Mouse (Mus musculus) liver, embryonic 15.5 days (tissue): ENCODE results near the gene Dnaic1. TPM values are rescaled to one million over a fixed set of nuclear protein-coding genes. Genes with fewer than 3 reads are reported as not detected.

Experiments
- ATAC-seq: fragments of 200-750 bp; cut with Nextera tagmentation; 2 replicates; pipeline ENCODE4 v1.8.0; 2017; ENCODE audit warnings: moderate number of reproducible peaks, mild to moderate bottlenecking, moderate library complexity; ENCODE audit not compliant: insufficient read depth
- H3K27ac ChIP-seq: fragments of 300-500 bp; sonication (generic); replicated peaks from 2 replicates; pipeline ENCODE4 v1.5.1; 2015; ENCODE audit warnings: mild to moderate bottlenecking, inconsistent platforms
- H3K27me3 ChIP-seq: fragments of 300-500 bp; sonication (generic); 2 replicates; pipeline ENCODE4 v1.6.1; 2015; ENCODE audit warnings: mild to moderate bottlenecking, inconsistent platforms
- H3K36me3 ChIP-seq: fragments of 300-500 bp; sonication (generic); replicated peaks from 2 replicates; pipeline ENCODE4 v1.6.1; 2015; ENCODE audit warnings: moderate library complexity, mild to moderate bottlenecking, inconsistent platforms
- H3K4me1 ChIP-seq: fragments of 300-500 bp; sonication (generic); replicated peaks from 2 replicates; pipeline ENCODE4 v1.6.1; 2015; ENCODE audit warnings: inconsistent platforms
- H3K4me2 ChIP-seq: fragments of 300-500 bp; sonication (generic); 2 replicates; pipeline ENCODE4 v1.6.1; 2015; ENCODE audit warnings: moderate library complexity, mild to moderate bottlenecking, inconsistent platforms
- H3K4me3 ChIP-seq: fragments of 300-500 bp; sonication (generic); replicated peaks from 2 replicates; pipeline ENCODE4 v1.5.1; 2015; ENCODE audit warnings: mild to moderate bottlenecking, inconsistent platforms
- H3K9ac ChIP-seq: fragments of 300-500 bp; sonication (generic); 2 replicates; pipeline ENCODE4 v1.6.1; 2015; ENCODE audit warnings: moderate library complexity, mild to moderate bottlenecking, inconsistent platforms
- H3K9me3 ChIP-seq: fragments of 300-500 bp; sonication (generic); replicated peaks from 2 replicates; pipeline ENCODE4 v1.6.1; 2016; ENCODE audit warnings: inconsistent platforms
- WGBS: fragments of 180-500 bp; shearing (Covaris S2); methylation state at CpG from one replicate; pipeline ENCODE4 v1.1.7; 2015; ENCODE audit warnings: mixed read lengths; ENCODE audit not compliant: insufficient replicate concordance; 5-methylcytosine and 5-hydroxymethylcytosine counted together
- polyA plus RNA-seq: library from polyadenylated mRNA; unstranded; fragments of >200 nt; fragmentation: Nextera tagmentation; extraction: Ambion mirVana; gene quantifications from 2 replicates; pipeline ENCODE4 v1.2.1, GENCODE M21; 2015

Dnaic1 gene
- polyA plus RNA-seq, 1 experiment from 2014 or later, result 4.0 TPM

DNA sequence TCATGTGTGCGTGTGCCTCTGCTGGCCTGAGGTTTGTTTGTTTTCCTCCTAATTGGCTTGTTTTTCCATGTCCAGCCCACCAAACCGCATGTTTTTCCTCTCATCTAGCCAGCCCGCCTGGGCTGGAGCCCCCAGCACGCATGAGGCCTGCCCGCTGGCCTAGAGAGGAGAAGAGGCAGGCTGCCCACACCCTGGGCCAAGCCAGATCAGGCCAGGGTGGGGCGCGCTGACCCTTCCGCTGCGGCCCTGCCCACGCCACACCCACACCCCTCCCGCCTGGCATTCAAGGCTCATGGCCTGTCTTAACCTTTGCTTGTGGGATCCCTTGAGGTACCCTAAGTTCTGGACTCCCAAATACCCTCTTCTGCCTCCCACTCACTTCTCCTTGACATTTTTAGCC is 97.1 kb downstream of the Dnaic1 start:
- no peaks in the 10 kb centered on the region for H3K9me3 ChIP-seq
- H3K4me2 ChIP-seq, result no peak overlapping the region
- no peaks in the 10 kb centered on the region for H3K36me3 ChIP-seq
- WGBS, result 62% methylated on average over 11 of the region's 11 CpGs
- peaks cover 11% of the 10 kb centered on the region for H3K27me3 ChIP-seq
- no peak overlapping the region for H3K4me3 ChIP-seq
- H3K27ac ChIP-seq, result no peak overlapping the region
- ATAC-seq, result no peak
- no peaks in the 10 kb centered on the region for H3K4me1 ChIP-seq
- no peak overlapping the region for H3K9ac ChIP-seq

DNA sequence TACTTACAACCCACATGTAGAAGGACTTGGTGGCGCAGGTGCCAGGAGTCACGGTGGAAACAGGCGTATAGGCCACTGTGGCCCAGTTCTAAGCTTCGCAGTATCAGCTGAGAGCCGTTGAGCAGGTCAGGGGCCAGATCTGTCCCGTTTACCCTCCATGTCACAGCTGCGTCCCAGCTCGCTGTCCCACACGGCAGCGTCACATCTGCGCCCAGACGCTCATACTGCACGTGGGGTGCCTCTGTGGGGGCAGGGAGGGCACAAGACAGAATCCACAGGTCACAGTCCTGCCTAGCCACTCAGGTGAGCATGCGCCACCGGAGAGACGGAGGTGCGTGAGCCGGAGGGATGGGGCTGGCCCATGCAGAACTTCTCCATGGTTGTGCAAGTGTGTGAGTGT is 101.3 kb downstream of the Dnaic1 start:
- ATAC-seq, result no peak

DNA sequence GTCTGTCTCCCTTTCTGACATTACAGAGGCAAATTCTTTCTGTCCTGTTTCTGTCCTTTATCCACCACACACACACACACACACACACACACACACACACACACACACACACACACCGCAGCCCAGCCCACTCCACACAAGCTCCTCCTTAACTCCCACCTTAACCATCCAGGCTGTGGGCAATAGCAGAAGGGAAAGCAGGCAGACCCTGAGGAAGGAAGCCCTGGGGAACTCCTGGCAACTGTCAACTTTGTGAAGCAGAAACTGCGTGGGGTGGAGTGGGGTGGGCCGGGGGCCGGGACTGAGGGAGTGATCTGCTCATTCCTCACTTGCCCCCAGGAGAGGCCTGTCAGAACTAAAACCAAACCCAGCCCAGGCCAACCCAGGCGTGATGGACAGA is 101.9 kb downstream of the Dnaic1 start:
- Histone ChIP-seq H3K27me3 (peaks cover 44% of the 10 kb centered on the region), H3K4me1 (no peaks in the 10 kb centered on the region)

More for the DNA sequence above, 101.3 kb downstream of the Dnaic1 start:
- no peak overlapping the region for H3K9ac ChIP-seq
- no peak overlapping the region for H3K4me3 ChIP-seq
- 70% methylated on average over 18 of the region's 18 CpGs for WGBS
- H3K27me3 ChIP-seq, result peaks cover 42% of the 10 kb centered on the region
- no peak overlapping the region for H3K4me2 ChIP-seq
- no peak overlapping the region for H3K27ac ChIP-seq
- no peaks in the 10 kb centered on the region for H3K4me1 ChIP-seq
- H3K36me3 ChIP-seq, result no peaks in the 10 kb centered on the region
- no peaks in the 10 kb centered on the region for H3K9me3 ChIP-seq

DNA sequence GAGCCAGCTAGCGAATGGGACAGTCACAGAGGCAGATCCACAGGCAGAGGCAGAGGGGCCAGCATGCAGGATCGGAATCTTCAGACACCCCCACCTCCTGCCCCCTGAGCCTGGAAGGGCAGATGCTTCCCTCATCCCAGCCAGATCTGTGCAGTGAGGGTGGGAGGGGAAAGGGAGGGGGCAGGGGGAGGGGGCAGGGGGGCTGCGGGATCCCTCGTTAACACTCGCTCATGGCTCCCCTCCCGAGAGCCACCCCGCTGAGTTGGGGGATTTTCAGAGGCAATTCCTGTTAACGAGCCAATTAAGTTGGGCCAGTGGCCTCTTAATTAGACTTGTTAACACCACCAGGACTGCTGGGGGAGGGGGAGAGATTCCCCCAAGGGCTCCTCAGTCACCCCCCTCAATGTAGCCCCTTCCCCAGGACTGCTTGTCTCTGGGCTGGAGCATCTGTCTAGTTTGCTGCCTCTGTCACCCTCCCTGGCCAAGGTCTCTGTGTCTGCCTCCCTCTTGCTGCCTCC is 102.4 kb downstream of the Dnaic1 start:
- ATAC-seq, result no peak
- Histone ChIP-seq H3K4me3 (no peak overlapping the region), H3K4me1 (no peaks in the 10 kb centered on the region), H3K4me2 (no peak overlapping the region), H3K9me3 (no peaks in the 10 kb centered on the region), H3K36me3 (no peaks in the 10 kb centered on the region), H3K27me3 (peaks cover 49% of the 10 kb centered on the region), H3K9ac (no peak overlapping the region), H3K27ac (no peak overlapping the region)
- WGBS, result 33% methylated on average over 8 of the region's 8 CpGs

More for the DNA sequence above, 101.9 kb downstream of the Dnaic1 start:
- ATAC-seq, result no peak
- Histone ChIP-seq H3K4me3 (no peak overlapping the region), H3K36me3 (no peaks in the 10 kb centered on the region), H3K27ac (no peak overlapping the region), H3K9me3 (no peaks in the 10 kb centered on the region), H3K9ac (no peak overlapping the region), H3K4me2 (no peak overlapping the region)
- WGBS, result 34% methylated on average over 5 of the region's 5 CpGs

DNA sequence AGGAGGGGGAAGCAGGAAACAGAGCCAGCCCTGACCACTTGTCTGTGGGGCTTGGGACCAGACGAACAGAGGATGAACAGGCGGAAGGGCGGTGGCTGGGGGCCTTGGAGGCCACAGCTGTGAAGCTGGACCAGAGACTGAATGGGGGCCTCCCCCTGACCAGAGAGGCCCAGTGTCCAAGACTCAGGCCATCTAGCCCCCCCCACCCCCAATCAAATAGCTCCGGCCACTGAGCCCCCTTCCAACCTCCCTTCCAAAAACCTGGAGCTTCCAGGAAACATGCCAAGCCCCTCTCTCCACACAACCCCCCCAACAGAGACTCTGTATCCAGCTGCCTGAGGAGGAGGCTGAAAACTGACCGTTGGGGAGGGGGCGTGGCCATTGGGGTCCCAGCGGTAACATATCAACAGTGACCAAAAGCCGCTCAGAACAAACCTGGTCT is 103.0 kb downstream of the Dnaic1 start:
- no peak overlapping the region for H3K27ac ChIP-seq
- H3K9ac ChIP-seq, result no peak overlapping the region
- H3K9me3 ChIP-seq, result no peaks in the 10 kb centered on the region
- 32% methylated on average over 8 of the region's 8 CpGs for WGBS
- no peak overlapping the region for H3K4me2 ChIP-seq
- no peak overlapping the region for H3K4me3 ChIP-seq
- H3K27me3 ChIP-seq, result peaks cover 53% of the 10 kb centered on the region
- H3K4me1 ChIP-seq, result no peaks in the 10 kb centered on the region
- no peak for ATAC-seq
- H3K36me3 ChIP-seq, result no peaks in the 10 kb centered on the region

DNA sequence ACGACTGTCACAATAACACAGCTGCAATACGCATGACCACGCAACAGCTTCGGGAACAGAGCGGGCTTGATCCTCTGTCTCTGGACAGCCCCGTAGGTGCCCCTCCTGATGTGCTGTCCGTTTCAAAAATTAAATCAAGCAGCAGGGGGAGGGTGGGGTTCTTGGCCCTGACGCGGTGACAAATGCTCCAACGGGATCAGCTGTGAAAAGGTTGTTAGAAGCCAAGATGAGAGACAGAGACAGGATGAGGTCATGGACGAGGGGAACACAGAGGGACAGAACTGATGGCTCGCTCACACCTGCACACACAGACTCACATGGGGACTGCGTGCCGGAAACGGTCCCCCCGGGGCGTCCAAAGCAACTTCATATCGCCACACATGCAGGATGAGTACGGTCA is 103.6 kb downstream of the Dnaic1 start:
- Histone ChIP-seq H3K9me3 (no peaks in the 10 kb centered on the region), H3K4me3 (no peak overlapping the region), H3K27me3 (peaks cover 56% of the 10 kb centered on the region), H3K27ac (no peak overlapping the region), H3K4me1 (no peaks in the 10 kb centered on the region), H3K9ac (no peak overlapping the region), H3K36me3 (no peaks in the 10 kb centered on the region), H3K4me2 (no peak overlapping the region)
- WGBS, result 62% methylated on average over 19 of the region's 19 CpGs
- ATAC-seq, result no peak

DNA sequence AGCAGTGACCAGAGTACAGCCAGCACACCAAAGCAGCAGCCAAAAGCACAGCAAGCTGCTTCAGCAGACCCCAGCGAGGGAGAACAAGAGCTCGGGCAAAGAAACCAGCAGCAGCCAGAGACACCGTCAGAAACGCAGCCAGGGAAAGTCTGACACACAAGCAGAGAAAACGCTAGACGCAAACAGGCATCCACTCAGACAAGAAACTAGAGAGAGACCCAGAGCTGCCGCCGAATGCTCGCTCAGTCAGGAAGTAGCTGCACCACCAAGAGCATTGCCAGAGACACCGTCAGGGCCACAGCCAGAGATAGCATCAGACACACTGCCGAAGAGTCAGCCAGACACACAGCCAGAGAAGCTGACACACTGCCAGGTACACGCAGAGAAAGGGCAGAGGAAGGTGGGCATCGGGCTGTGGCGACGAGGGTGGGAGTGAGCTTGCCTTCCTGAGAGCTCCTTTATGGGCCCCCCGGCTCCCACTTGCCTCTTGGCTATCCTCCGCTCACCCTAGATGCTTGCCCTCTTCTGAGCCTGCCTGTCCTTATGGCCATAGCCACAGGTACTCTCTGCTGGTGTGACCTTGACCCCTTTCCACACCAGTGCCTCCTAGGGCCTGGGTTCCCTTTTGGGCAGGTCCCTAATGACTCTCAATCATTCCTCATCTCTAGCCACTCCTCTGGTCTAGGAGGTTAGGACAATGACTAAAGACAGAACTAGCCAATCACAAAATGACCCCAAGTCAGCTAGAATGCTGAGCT is 106.9 kb downstream of the Dnaic1 start:
- Histone ChIP-seq H3K36me3 (no peaks in the 10 kb centered on the region), H3K9me3 (no peaks in the 10 kb centered on the region), H3K4me3 (no peak overlapping the region), H3K4me1 (no peaks in the 10 kb centered on the region), H3K4me2 (no peak overlapping the region), H3K9ac (no peak overlapping the region), H3K27me3 (peaks cover 78% of the 10 kb centered on the region), H3K27ac (no peak overlapping the region)
- no peak for ATAC-seq
- WGBS, result 32% methylated on average over 17 of the region's 17 CpGs

DNA sequence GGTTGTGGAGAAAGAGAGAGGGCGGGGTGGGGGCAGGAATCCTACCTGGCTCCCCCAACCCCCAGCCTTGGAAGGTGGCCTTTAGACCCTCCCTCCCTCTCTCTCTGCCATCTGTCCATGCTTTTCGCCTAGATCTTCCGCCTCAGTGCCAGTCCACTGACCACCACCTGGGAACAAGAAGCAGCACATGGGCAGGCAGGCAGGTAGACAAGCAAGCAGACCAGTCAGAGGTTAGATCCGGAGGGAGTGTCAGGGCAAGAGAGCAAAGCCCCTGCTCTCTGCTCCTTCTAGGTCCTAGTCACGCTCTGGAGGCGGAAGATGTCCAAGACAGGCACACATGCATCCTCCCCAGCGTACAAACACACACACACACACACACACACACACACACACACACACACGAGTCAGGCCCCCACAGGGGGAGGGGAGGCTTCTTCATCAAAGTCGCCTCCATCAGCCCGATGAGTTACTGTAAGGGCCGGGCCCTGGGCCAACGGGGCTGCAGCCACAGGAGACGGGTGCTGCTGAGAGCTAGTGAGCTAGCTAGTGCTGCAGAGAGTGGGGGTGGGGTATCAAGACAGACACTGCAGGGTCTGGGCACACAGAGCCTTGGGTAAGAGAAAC is 107.5 kb downstream of the Dnaic1 start:
- Histone ChIP-seq H3K9ac (no peak overlapping the region), H3K4me2 (no peak overlapping the region), H3K9me3 (no peaks in the 10 kb centered on the region), H3K4me1 (no peaks in the 10 kb centered on the region), H3K27me3 (peaks cover 77% of the 10 kb centered on the region), H3K4me3 (no peak overlapping the region), H3K36me3 (no peaks in the 10 kb centered on the region), H3K27ac (no peak overlapping the region)
- no peak for ATAC-seq
- WGBS, result 48% methylated on average over 13 of the region's 13 CpGs

DNA sequence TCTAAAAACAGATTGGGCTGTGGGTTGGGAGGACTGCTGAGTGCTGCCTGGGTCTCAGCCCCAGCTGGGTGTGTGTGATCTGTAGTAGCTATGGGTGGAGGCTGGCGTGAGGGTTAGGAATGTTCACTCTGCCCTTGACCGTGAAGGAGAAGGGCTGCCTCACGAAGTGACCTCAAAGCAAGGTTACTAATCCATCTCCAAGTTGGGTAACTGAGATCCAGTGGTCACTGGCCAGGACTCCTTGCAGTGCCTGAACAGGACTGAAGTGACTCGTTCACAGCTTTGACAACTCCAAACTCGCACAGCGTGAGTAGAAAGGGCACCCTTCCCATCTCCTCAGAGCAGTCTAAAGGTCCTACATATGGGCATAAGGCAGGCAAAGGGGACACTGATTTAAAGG is 109.3 kb downstream of the Dnaic1 start:
- 48% methylated on average over 6 of the region's 6 CpGs for WGBS
- no peak overlapping the region for H3K4me2 ChIP-seq
- H3K9me3 ChIP-seq, result no peaks in the 10 kb centered on the region
- H3K27me3 ChIP-seq, result peaks cover 74% of the 10 kb centered on the region
- H3K9ac ChIP-seq, result no peak overlapping the region
- H3K36me3 ChIP-seq, result no peaks in the 10 kb centered on the region
- no peak overlapping the region for H3K4me3 ChIP-seq
- no peak overlapping the region for H3K27ac ChIP-seq
- ATAC-seq, result no peak
- no peaks in the 10 kb centered on the region for H3K4me1 ChIP-seq

DNA sequence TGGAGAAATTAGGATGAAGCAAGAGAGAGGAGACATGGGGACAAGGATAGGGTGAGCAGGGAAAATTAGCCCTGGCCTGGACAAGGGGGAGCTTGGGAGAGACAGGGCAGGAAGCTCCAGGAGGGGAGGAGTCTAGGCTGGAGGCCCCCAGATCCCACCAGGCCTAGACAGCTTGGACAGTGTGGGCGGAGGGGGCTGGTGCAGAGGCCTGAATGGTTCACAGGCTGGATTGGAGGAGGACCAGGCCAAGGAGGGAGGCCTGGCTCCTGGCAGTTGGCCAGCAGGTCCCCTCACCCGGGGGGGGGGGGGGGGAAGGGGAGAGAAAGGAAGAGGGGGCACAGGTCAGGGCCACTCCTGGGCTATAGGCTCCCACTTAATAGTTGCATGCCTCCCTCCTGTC is 109.7 kb downstream of the Dnaic1 start:
- Histone ChIP-seq H3K27ac (no peak overlapping the region), H3K9me3 (no peaks in the 10 kb centered on the region), H3K4me2 (no peak overlapping the region), H3K4me1 (no peaks in the 10 kb centered on the region), H3K36me3 (no peaks in the 10 kb centered on the region), H3K4me3 (no peak overlapping the region), H3K9ac (no peak overlapping the region), H3K27me3 (peaks cover 74% of the 10 kb centered on the region)
- WGBS, result 47% methylated on average over 1 of the region's 2 CpGs
- ATAC-seq, result no peak

DNA sequence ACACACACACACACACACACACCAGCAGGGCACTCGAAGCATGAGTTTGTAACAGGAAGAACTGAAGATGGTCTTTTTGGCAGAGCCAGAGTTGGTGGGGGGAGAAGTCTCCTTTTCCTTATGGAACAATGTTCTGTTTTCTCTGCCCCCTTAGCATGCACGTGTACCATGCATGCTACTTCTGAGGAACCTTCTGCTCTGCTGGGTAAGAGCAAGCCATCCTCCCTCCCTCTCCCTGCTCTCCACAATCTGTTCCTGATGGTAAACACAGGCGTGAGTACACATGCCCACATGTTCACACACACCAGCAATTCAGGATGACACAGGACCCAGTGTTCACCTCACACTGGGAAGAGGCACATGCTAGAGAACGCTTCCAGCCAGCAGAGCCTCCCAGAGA is 111.6 kb downstream of the Dnaic1 start:
- no peaks in the 10 kb centered on the region for H3K36me3 ChIP-seq
- H3K27me3 ChIP-seq, result peaks cover 73% of the 10 kb centered on the region
- H3K4me2 ChIP-seq, result no peak overlapping the region
- no peak for ATAC-seq
- H3K27ac ChIP-seq, result no peak overlapping the region
- 45% methylated on average over 4 of the region's 4 CpGs for WGBS
- H3K4me1 ChIP-seq, result no peaks in the 10 kb centered on the region
- H3K9me3 ChIP-seq, result no peaks in the 10 kb centered on the region
- H3K4me3 ChIP-seq, result no peak overlapping the region
- H3K9ac ChIP-seq, result no peak overlapping the region
